In genomic region chr4:45955235-45955634, GRCm38 (mm10) we compare ENCODE assay signal across 28 mouse cellular contexts. TPM values are rescaled to one million over a fixed set of nuclear protein-coding genes. Genes with fewer than 3 reads are reported as not detected.
"Had no signal": no experiment of that assay in that cellular context is flagged by ENCODE, and none has a peak within 500 bp of the region (broad histone marks: within the 10 kb centered on the region; RNA-seq: fewer than 3 reads in every experiment).

No protein-coding gene starts in this region.

- H3K36me3 ChIP-seq: embryonic facial prominence, embryonic 10.5 days; embryonic facial prominence, embryonic 12.5 days; embryonic facial prominence, embryonic 13.5 days; embryonic facial prominence, embryonic 15.5 days; forebrain, embryonic 10.5 days; forebrain, embryonic 12.5 days; forebrain, embryonic 15.5 days had no signal

- H3K27ac ChIP-seq: embryonic facial prominence, embryonic 10.5 days; embryonic facial prominence, embryonic 12.5 days; embryonic facial prominence, embryonic 13.5 days; embryonic facial prominence, embryonic 15.5 days; forebrain, embryonic 10.5 days; forebrain, embryonic 12.5 days; forebrain, embryonic 13.5 days; forebrain, embryonic 15.5 days; gastrocnemius, adult 2 months; heart, adult 2 months had no signal

- H3K4me2 ChIP-seq: embryonic facial prominence, embryonic 12.5 days; embryonic facial prominence, embryonic 13.5 days; embryonic facial prominence, embryonic 15.5 days; forebrain, embryonic 12.5 days; forebrain, embryonic 13.5 days; forebrain, embryonic 15.5 days had no signal

- H3K4me3 ChIP-seq: embryonic facial prominence, embryonic 10.5 days; embryonic facial prominence, embryonic 12.5 days; embryonic facial prominence, embryonic 13.5 days; embryonic facial prominence, embryonic 15.5 days; erythroblast, embryonic 14.5 days; forebrain, embryonic 10.5 days; forebrain, embryonic 12.5 days; forebrain, embryonic 13.5 days; forebrain, embryonic 15.5 days; gastrocnemius, adult 2 months; heart, adult 2 months had no signal

- ATAC-seq: forebrain, embryonic 13.5 days; forebrain, embryonic 14.5 days; forebrain, embryonic 15.5 days; forebrain, embryonic 16.5 days; forebrain, postnatal 0 days had no signal

- DNase-seq: cerebellum, adult 2 months; cerebellum, adult 8-10 months; cerebellum, adult 9-10 months; cerebellum, adult 9-11 months; cerebellum, postnatal 10 days; cerebellum, postnatal 14 days; cerebellum, postnatal 25 days; cerebellum, postnatal 36 days; embryo, embryonic 11 days; forebrain, postnatal 0 days; gastrocnemius, adult 2 months; gastrocnemius, postnatal 10 days; gastrocnemius, postnatal 14 days; gastrocnemius, postnatal 25 days; gastrocnemius, postnatal 36 days; heart, adult 18-20 months; heart, adult 2 months had no signal

- H3K4me1 ChIP-seq: embryonic facial prominence, embryonic 10.5 days; embryonic facial prominence, embryonic 12.5 days; embryonic facial prominence, embryonic 13.5 days; embryonic facial prominence, embryonic 15.5 days; forebrain, embryonic 10.5 days; forebrain, embryonic 12.5 days; forebrain, embryonic 13.5 days; forebrain, embryonic 15.5 days had no signal

- H3K9ac ChIP-seq: embryonic facial prominence, embryonic 12.5 days; embryonic facial prominence, embryonic 13.5 days; embryonic facial prominence, embryonic 15.5 days; forebrain, embryonic 12.5 days; forebrain, embryonic 13.5 days; forebrain, embryonic 15.5 days; forebrain, postnatal 0 days had no signal

- H3K9me3 ChIP-seq: embryonic facial prominence, embryonic 10.5 days; embryonic facial prominence, embryonic 12.5 days; embryonic facial prominence, embryonic 15.5 days; forebrain, embryonic 10.5 days; forebrain, embryonic 12.5 days; forebrain, embryonic 13.5 days; forebrain, embryonic 15.5 days had no signal

- H3K27me3 ChIP-seq: embryonic facial prominence, embryonic 12.5 days; embryonic facial prominence, embryonic 13.5 days; embryonic facial prominence, embryonic 15.5 days; forebrain, embryonic 12.5 days; forebrain, embryonic 13.5 days; forebrain, embryonic 15.5 days had no signal

RNA-seq across cellular contexts. Expression of gene Tdrd7, which starts 9.9 kb away (rescaled TPM):
- polyA plus RNA-seq: erythroblast, embryonic 14.5 days had no signal
